Mouse (Mus musculus) megakaryocyte, embryonic 14.5 days (primary cell): ENCODE results near the gene Gpc1.

Source experiments
- FLI1 ChIP-seq: IDR thresholded peaks from 2 replicates; pipeline ENCODE4 v1.6.1; 2012; ENCODE audit warnings: low read length, inconsistent platforms, mixed read lengths
- GATA1 ChIP-seq: IDR thresholded peaks from 3 replicates; pipeline ENCODE4 v1.6.1; 2012; ENCODE audit warnings: mixed read lengths, low read length, inconsistent platforms, borderline replicate concordance

DNA sequence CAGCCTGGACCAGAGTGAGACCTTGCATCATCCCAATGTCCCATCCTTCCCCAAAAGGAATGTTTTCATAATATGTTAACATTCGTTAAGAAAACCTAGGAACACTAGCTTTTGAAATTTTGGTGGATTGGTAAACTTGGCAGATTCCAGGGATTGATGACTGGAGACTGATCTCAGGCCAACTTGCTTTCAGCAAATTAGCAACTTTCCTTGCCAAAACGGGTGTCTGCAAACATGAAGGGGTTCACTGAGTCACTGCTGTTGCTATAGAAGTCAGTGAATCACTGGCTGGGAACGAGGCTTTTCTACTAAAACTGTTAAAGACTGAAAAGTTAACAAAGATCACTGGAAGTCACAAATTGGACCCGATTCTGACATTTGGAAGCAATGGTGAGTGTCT lies 72.2 kb downstream of the Gpc1 start:
- TF ChIP-seq GATA1 (no peak), FLI1 (no peak)
